Mouse (Mus musculus): ENCODE measurements at regions not wholly inside any gene's neighbourhood (a gene's known extent, or its start where the extent isn't known, plus 50 kb on each side); places are given as distances from the start of the nearest gene placed in this dataset.

DNA sequence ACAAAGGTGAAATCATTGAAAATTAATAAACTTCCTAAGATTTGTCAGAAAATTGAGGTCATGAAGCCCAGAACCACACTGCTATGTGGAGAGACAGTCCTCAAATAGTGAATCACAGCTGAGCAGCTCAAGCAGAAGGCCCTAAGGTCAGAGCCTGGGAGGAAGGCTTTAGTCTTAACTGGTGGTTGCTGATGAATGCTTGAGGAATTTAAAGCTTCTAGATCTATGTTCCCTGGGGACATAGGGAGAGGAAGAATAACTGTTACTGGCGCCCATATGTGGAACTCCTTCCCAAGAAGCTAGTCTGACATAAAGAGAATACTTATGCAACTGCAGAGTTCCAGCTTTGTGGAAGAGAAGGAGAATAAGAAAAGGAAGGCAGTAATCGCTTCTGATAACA lies 919.5 kb downstream of the D3Ertd751e start:
- no peaks in the 10 kb centered on the region for H3K79me2 ChIP-seq (replicated peaks; ENCODE audit: control insufficient read depth, extremely low read depth, insufficient read depth, poor library complexity, severe bottlenecking)
- H3K4me2 ChIP-seq (ENCODE audit: insufficient read depth, low read depth, poor library complexity, severe bottlenecking), result no peak overlapping the region
- no peaks in the 10 kb centered on the region for H3K4me1 ChIP-seq (ENCODE audit: control insufficient read depth in 1 of 2, insufficient read depth in 2 of 2)
- H3K36me3 ChIP-seq (replicated peaks in 1 of 2; ENCODE audit: control insufficient read depth in 1 of 2, insufficient read depth in 1 of 2, low read length in 1 of 2), result no peaks in the 10 kb centered on the region
- H3K27me3 ChIP-seq (replicated peaks), result no peaks in the 10 kb centered on the region
- no peak overlapping the region for H3K9ac ChIP-seq (ENCODE audit: insufficient read depth, low read depth)
- in situ Hi-C loops (cut with MboI; ENCODE audit: low pct_ligation_motif_present, low pct_unique_long_range_greater_than_20kb, low sequenced_read_pairs) (no loop called here), dilution Hi-C loops (cut with MboI; ENCODE audit: extremely low pct_ligation_motif_present, extremely low pct_unique_long_range_greater_than_20kb, low sequenced_read_pairs) (no loop called here)
- H3K27ac ChIP-seq (ENCODE audit: insufficient read depth, low read depth), result no peak overlapping the region
- TF ChIP-seq JUND (conservative IDR thresholded peaks at IDR 0.05; ENCODE audit: low read depth, low read length) (no peak), MAZ (IDR thresholded peaks at IDR 0.05; ENCODE audit: low read depth, low read length) (no peak), MAFK (IDR thresholded peaks at IDR 0.05; ENCODE audit: insufficient replicate concordance, low read length) (no peak), UBTF (IDR thresholded peaks at IDR 0.05; ENCODE audit: low read depth, low read length) (no peak), ZMIZ1 (IDR thresholded peaks at IDR 0.05; ENCODE audit: low read depth, low read length) (no peak), ZC3H11A (IDR thresholded peaks at IDR 0.05; ENCODE audit: low read depth, low read length) (no peak), MXI1 (IDR thresholded peaks at IDR 0.05; ENCODE audit: low read depth, low read length) (no peak), E2F4 (IDR thresholded peaks at IDR 0.05; ENCODE audit: insufficient replicate concordance, low read depth, low read length) (no peak), RCOR1 (conservative IDR thresholded peaks at IDR 0.05; ENCODE audit: low read depth, low read length) (no peak), RAD21 (IDR thresholded peaks at IDR 0.05; ENCODE audit: low read depth, low read length) (no peak), CHD2 (IDR thresholded peaks at IDR 0.05; ENCODE audit: low read length) (no peak), IRF4 (IDR thresholded peaks at IDR 0.05; ENCODE audit: low read depth, low read length) (no peak)
- H3K9me3 ChIP-seq (replicated peaks; ENCODE audit: low read length), result no peaks in the 10 kb centered on the region
- H3K4me3 ChIP-seq (replicated peaks in 1 of 3; ENCODE audit: low read depth in 2 of 3, low read length in 2 of 3, poor library complexity in 1 of 3), result no peak overlapping the region
- DNase-seq (ENCODE audit: extremely low read depth), result no peak

DNA sequence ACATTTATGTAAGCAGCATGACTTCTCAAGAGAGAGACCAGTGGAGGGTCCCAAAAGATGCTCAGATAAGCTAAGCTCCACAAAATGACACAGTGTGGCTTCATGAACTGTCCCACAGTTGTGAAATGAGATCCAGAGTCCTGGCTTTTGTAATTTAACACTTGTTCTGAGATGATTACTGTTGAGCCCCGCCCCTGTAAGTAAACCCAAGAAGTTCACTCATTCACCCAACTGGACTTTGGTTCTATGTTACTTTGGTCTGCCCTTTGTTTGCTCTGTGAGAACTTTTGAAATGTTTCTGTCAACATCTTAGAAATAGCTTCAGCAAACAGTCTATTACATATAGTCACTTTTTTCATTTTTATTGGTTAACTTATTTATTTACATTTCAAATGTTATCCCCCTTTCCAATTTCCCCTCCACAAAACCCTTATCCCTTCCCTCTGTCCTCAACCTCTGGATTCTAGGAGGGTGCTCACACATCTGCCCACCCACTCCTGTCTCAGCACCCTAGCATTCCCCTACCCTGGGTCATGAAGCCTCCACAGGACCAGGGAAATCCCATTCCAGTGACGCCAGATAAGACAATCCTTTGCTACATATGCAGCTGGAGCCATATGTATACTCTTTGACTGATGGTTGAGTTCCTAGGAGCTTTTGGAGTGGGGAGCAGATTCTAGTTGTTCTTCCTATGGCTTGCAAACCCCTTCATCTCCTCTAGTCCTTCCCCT lies 934.4 kb downstream of the D3Ertd751e start:
- Histone ChIP-seq H3K27ac (ENCODE audit: insufficient read depth, low read depth) (no peak overlapping the region), H3K36me3 (replicated peaks in 1 of 2; ENCODE audit: control insufficient read depth in 1 of 2, insufficient read depth in 1 of 2, low read length in 1 of 2) (no peaks in the 10 kb centered on the region), H3K4me2 (ENCODE audit: insufficient read depth, low read depth, poor library complexity, severe bottlenecking) (no peak overlapping the region), H3K27me3 (replicated peaks) (no peaks in the 10 kb centered on the region), H3K4me1 (ENCODE audit: control insufficient read depth in 1 of 2, insufficient read depth in 2 of 2) (no peaks in the 10 kb centered on the region), H3K4me3 (replicated peaks in 1 of 3; ENCODE audit: low read depth in 2 of 3, low read length in 2 of 3, poor library complexity in 1 of 3) (no peak overlapping the region), H3K9me3 (replicated peaks; ENCODE audit: low read length) (no peaks in the 10 kb centered on the region), H3K79me2 (replicated peaks; ENCODE audit: control insufficient read depth, extremely low read depth, insufficient read depth, poor library complexity, severe bottlenecking) (no peaks in the 10 kb centered on the region), H3K9ac (ENCODE audit: insufficient read depth, low read depth) (no peak overlapping the region)
- dilution Hi-C loops (cut with MboI; ENCODE audit: extremely low pct_ligation_motif_present, extremely low pct_unique_long_range_greater_than_20kb, low sequenced_read_pairs) (no loop called here), in situ Hi-C loops (cut with MboI; ENCODE audit: low pct_ligation_motif_present, low pct_unique_long_range_greater_than_20kb, low sequenced_read_pairs) (no loop called here)
- no peak for DNase-seq (ENCODE audit: extremely low read depth)
- TF ChIP-seq MAFK (IDR thresholded peaks at IDR 0.05; ENCODE audit: insufficient replicate concordance, low read length), result no peak
- TF ChIP-seq POLR2AphosphoS2 (IDR thresholded peaks at IDR 0.05; ENCODE audit: low read depth, low read length), result no peak
- TF ChIP-seq ETS1 (conservative IDR thresholded peaks at IDR 0.05; ENCODE audit: low read depth, low read length), result no peak
- no peak for TF ChIP-seq PAX5 (IDR thresholded peaks at IDR 0.05; ENCODE audit: low read length)
- TF ChIP-seq MYC (IDR thresholded peaks at IDR 0.05; ENCODE audit: low read depth, low read length), result no peak
- no peak for TF ChIP-seq NRF1 (IDR thresholded peaks at IDR 0.05; ENCODE audit: low read depth, low read length)
- TF ChIP-seq USF2 (conservative IDR thresholded peaks at IDR 0.05; ENCODE audit: low read depth, low read length), result no peak
- TF ChIP-seq CHD1 (IDR thresholded peaks at IDR 0.05; ENCODE audit: low read depth, low read length), result no peak
- TF ChIP-seq HCFC1 (IDR thresholded peaks at IDR 0.05; ENCODE audit: low read depth, low read length), result no peak
- no peak for TF ChIP-seq ZNF384 (IDR thresholded peaks at IDR 0.05; ENCODE audit: low read depth, low read length)
- no peak for TF ChIP-seq MAX (IDR thresholded peaks at IDR 0.05; ENCODE audit: low read length)
- no peak for TF ChIP-seq NELFE (IDR thresholded peaks at IDR 0.05; ENCODE audit: low read depth, low read length)
- no peak for TF ChIP-seq MXI1 (IDR thresholded peaks at IDR 0.05; ENCODE audit: low read depth, low read length)
- TF ChIP-seq SMC3 (IDR thresholded peaks at IDR 0.05; ENCODE audit: low read depth, low read length), result no peak
- TF ChIP-seq USF1 (IDR thresholded peaks at IDR 0.05; ENCODE audit: low read depth, low read length), result no peak
- TF ChIP-seq KAT2A (IDR thresholded peaks at IDR 0.05; ENCODE audit: insufficient replicate concordance, low read length), result no peak
